In the genomic region with DNA sequence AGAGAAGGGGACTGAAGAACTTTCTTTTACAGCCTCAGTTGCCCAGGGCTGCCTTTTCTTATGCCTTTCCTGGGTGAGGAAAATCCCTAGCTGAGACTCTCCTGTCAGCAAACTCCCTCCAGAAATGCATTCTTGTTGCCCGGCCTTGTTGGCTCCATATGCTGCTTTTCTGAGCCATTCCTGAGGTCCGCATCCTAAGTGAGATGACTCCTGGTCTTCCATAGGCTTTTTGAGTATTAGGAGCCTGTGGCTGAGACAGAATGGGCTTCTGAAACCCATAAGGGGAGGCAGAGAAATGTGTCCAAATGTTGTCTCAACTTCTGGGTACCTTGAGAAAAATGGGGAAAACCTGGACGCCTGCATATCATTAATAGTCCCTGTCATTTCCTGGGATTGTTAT, we compare ENCODE assay signal across 31 mouse cellular contexts. TPM values are rescaled to one million over a fixed set of nuclear protein-coding genes. Genes with fewer than 3 reads are reported as not detected.
DNase-seq lines count a peak whose midpoint lies in the region; ATAC-seq lines count a peak whose summit lies in the region.
"Had no signal": no experiment of that assay in that cellular context is flagged by ENCODE, and none has a peak within 500 bp of the region (broad histone marks: within the 10 kb centered on the region; RNA-seq: fewer than 3 reads in every experiment).

No protein-coding gene starts in this region.

- no peak overlapping the region for H3K4me2 ChIP-seq in heart, embryonic 14.5 days (ENCODE audit: low read length)
- H3K4me2 ChIP-seq in midbrain, embryonic 11.5 days: no peak overlapping the region
- H3K4me2 ChIP-seq in midbrain, embryonic 13.5 days (replicated peaks): no peak overlapping the region
- H3K4me2 ChIP-seq: embryonic facial prominence, embryonic 13.5 days; hindbrain, embryonic 13.5 days; liver, embryonic 15.5 days; neural tube, embryonic 13.5 days had no signal

- WGBS in heart, embryonic 14.5 days: 48% methylated on average over 3 of the region's 3 CpGs
- WGBS in midbrain, embryonic 11.5 days: 85% methylated on average over 3 of the region's 3 CpGs
- 80% methylated on average over 3 of the region's 3 CpGs for WGBS in midbrain, embryonic 13.5 days
- WGBS in forebrain, embryonic 10.5 days: 78% methylated on average over 3 of the region's 3 CpGs

- ATAC-seq in heart, embryonic 14.5 days (ENCODE audit: insufficient number of reproducible peaks, insufficient read depth, low FRiP score, low read depth): no peak
- ATAC-seq in midbrain, embryonic 11.5 days (ENCODE audit: low FRiP score): no peak
- ATAC-seq in midbrain, embryonic 13.5 days: no peak
- ATAC-seq: forebrain, embryonic 14.5 days; midbrain, embryonic 16.5 days had no signal

- H3K9ac ChIP-seq in heart, embryonic 14.5 days (ENCODE audit: low read length): no peak overlapping the region
- no peak overlapping the region for H3K9ac ChIP-seq in midbrain, embryonic 11.5 days (ENCODE audit: low read length)
- no peak overlapping the region for H3K9ac ChIP-seq in midbrain, embryonic 13.5 days (replicated peaks)
- H3K9ac ChIP-seq: embryonic facial prominence, embryonic 13.5 days; hindbrain, embryonic 13.5 days; liver, embryonic 15.5 days; neural tube, embryonic 13.5 days had no signal

- H3K4me1 ChIP-seq in heart, embryonic 14.5 days (ENCODE audit: control insufficient read depth in 2 of 2, insufficient read depth in 2 of 2, low read length in 2 of 2): peaks cover 27 to 28% of the 10 kb centered on the region in 2 experiments
- H3K4me1 ChIP-seq in midbrain, embryonic 11.5 days (ENCODE audit: control insufficient read depth, insufficient read depth, low read length): no peaks in the 10 kb centered on the region
- no peaks in the 10 kb centered on the region for H3K4me1 ChIP-seq in midbrain, embryonic 13.5 days (replicated peaks)
- peaks cover 10% of the 10 kb centered on the region for H3K4me1 ChIP-seq in forebrain, embryonic 10.5 days
- H3K4me1 ChIP-seq: hindbrain, embryonic 13.5 days; neural tube, embryonic 13.5 days had no signal

- no peaks in the 10 kb centered on the region for H3K9me3 ChIP-seq in heart, embryonic 14.5 days (ENCODE audit: control insufficient read depth, low read length)
- no peaks in the 10 kb centered on the region for H3K9me3 ChIP-seq in midbrain, embryonic 11.5 days (ENCODE audit: control insufficient read depth, low read length)
- no peaks in the 10 kb centered on the region for H3K9me3 ChIP-seq in midbrain, embryonic 13.5 days
- H3K9me3 ChIP-seq in forebrain, embryonic 10.5 days: no peaks in the 10 kb centered on the region; the same call in 1 of the 2 replicates
- H3K9me3 ChIP-seq: hindbrain, embryonic 13.5 days; liver, embryonic 15.5 days had no signal

- peak overlapping the region; percentile 41 to 58; a peak in 3 of 4 replicates for H3K27ac ChIP-seq in heart, embryonic 14.5 days (replicated peaks in 1 of 2; ENCODE audit: control insufficient read depth in 1 of 2, insufficient read depth in 1 of 2, low read depth in 2 of 2, low read length in 2 of 2)
- H3K27ac ChIP-seq in midbrain, embryonic 11.5 days (ENCODE audit: low read depth, low read length): no peak overlapping the region
- H3K27ac ChIP-seq in midbrain, embryonic 13.5 days: no peak overlapping the region
- H3K27ac ChIP-seq in forebrain, embryonic 10.5 days: no peak overlapping the region
- H3K27ac ChIP-seq: embryonic facial prominence, embryonic 13.5 days; hindbrain, embryonic 13.5 days; liver, embryonic 15.5 days; neural tube, embryonic 13.5 days had no signal

- no peak overlapping the region for H3K4me3 ChIP-seq in heart, embryonic 14.5 days (ENCODE audit: control insufficient read depth in 1 of 2, insufficient read depth in 1 of 2, low read depth in 1 of 2, low read length in 2 of 2)
- no peak overlapping the region for H3K4me3 ChIP-seq in midbrain, embryonic 11.5 days (ENCODE audit: low read depth, low read length)
- H3K4me3 ChIP-seq in midbrain, embryonic 13.5 days (replicated peaks): no peak overlapping the region
- no peak overlapping the region for H3K4me3 ChIP-seq in forebrain, embryonic 10.5 days
- H3K4me3 ChIP-seq: embryonic facial prominence, embryonic 13.5 days; hindbrain, embryonic 13.5 days; liver, embryonic 15.5 days; myocyte; neural tube, embryonic 13.5 days had no signal

- no peaks in the 10 kb centered on the region for H3K27me3 ChIP-seq in heart, embryonic 14.5 days (ENCODE audit: control insufficient read depth, insufficient read depth, low read length)
- no peaks in the 10 kb centered on the region for H3K27me3 ChIP-seq in midbrain, embryonic 11.5 days (ENCODE audit: control insufficient read depth, insufficient read depth, low read length)
- H3K27me3 ChIP-seq in midbrain, embryonic 13.5 days: no peaks in the 10 kb centered on the region
- no peaks in the 10 kb centered on the region for H3K27me3 ChIP-seq in forebrain, embryonic 10.5 days (ENCODE audit: poor library complexity, severe bottlenecking)
- H3K27me3 ChIP-seq: embryonic facial prominence, embryonic 13.5 days; hindbrain, embryonic 13.5 days; liver, embryonic 15.5 days; neural tube, embryonic 13.5 days had no signal

- no peaks in the 10 kb centered on the region for H3K36me3 ChIP-seq in heart, embryonic 14.5 days (ENCODE audit: control insufficient read depth, insufficient read depth, low read length)
- no peaks in the 10 kb centered on the region for H3K36me3 ChIP-seq in midbrain, embryonic 11.5 days (ENCODE audit: control insufficient read depth, insufficient read depth, low read length)
- H3K36me3 ChIP-seq in midbrain, embryonic 13.5 days: peaks cover 15% of the 10 kb centered on the region
- peaks cover 13% of the 10 kb centered on the region for H3K36me3 ChIP-seq in forebrain, embryonic 10.5 days (replicated peaks)
- H3K36me3 ChIP-seq: liver, embryonic 15.5 days had no signal

- DNase-seq in heart, adult 11 months: peak; percentile 82
- DNase-seq in heart, adult 9 months (ENCODE audit: low spot score in 2 of 2): no peak
- no peak for DNase-seq in heart, postnatal 4 days
- peak; percentile 57 for DNase-seq in midbrain, embryonic 11.5 days (ENCODE audit: low spot score, missing footprints)
- DNase-seq in forebrain, embryonic 10.5 days (ENCODE audit: extremely low spot score, low spot score): no peak
- DNase-seq: cerebellum, adult 8-10 months; cerebellum, postnatal 36 days; gastrocnemius, postnatal 10 days; kidney, adult 9 months; retina, postnatal 1 day; right cerebral cortex, postnatal 25 days; spleen, adult 18-20 months; thymus, adult 18-20 months; thymus, postnatal 36 days had no signal

RNA-seq across cellular contexts. Expression of a gene that starts 1.4 kb away (rescaled TPM):
- 39.4 and 45.3 TPM in 2 replicates for polyA plus RNA-seq in heart, embryonic 14.5 days (2014; fragmentation: Nextera tagmentation; extraction: Ambion mirVana)
- 10 to 100 TPM; 69.3 to 70.3 TPM for total RNA-seq in heart, postnatal 4 days (2021)
- polyA plus RNA-seq in midbrain, embryonic 11.5 days (2014; fragmentation: Nextera tagmentation; extraction: Ambion mirVana): 1.4 and 1.6 TPM in 2 replicates
- polyA plus RNA-seq in midbrain, embryonic 13.5 days (2015; fragmentation: Nextera tagmentation; extraction: Ambion mirVana): 2.5 and 2.9 TPM in 2 replicates
- 0.30 and 0.41 TPM in 2 replicates for polyA plus RNA-seq in forebrain, embryonic 10.5 days (2016; fragmentation: Nextera tagmentation; extraction: Ambion mirVana)
- total RNA-seq: granulocyte monocyte progenitor cell, adult 5-6 weeks had no signal

RNA-seq across cellular contexts. Expression of a gene that starts 15.4 kb away (rescaled TPM):
- 1.3 TPM in 1 of 2 replicates, not detected in the other for polyA plus RNA-seq in heart, embryonic 14.5 days (2014; fragmentation: Nextera tagmentation; extraction: Ambion mirVana)
- not detected for total RNA-seq in heart, postnatal 4 days (2021)
- polyA plus RNA-seq in midbrain, embryonic 11.5 days (2014; fragmentation: Nextera tagmentation; extraction: Ambion mirVana): not detected in 2 replicates
- polyA plus RNA-seq in midbrain, embryonic 13.5 days (2015; fragmentation: Nextera tagmentation; extraction: Ambion mirVana): not detected in 2 replicates
- polyA plus RNA-seq in forebrain, embryonic 10.5 days (2016; fragmentation: Nextera tagmentation; extraction: Ambion mirVana): not detected in 2 replicates
- total RNA-seq: adrenal gland, postnatal 10 days; gastrocnemius, postnatal 10 days; granulocyte monocyte progenitor cell, adult 5-6 weeks; layer of hippocampus, adult 8-10 months; left cerebral cortex, postnatal 14 days; megakaryocyte-erythroid progenitor cell, adult 5-6 weeks had no signal
- polyA plus RNA-seq: embryonic facial prominence, embryonic 13.5 days; forebrain, embryonic 14.5 days; frontal cortex, adult 2 months; liver, embryonic 15.5 days; lung, embryonic 16.5 days; midbrain, embryonic 16.5 days; myocyte; neural tube, embryonic 13.5 days had no signal

RNA-seq across cellular contexts. Expression of a gene that starts 19.4 kb away (rescaled TPM):
- 3.5 and 4.9 TPM in 2 replicates for polyA plus RNA-seq in heart, embryonic 14.5 days (2014; fragmentation: Nextera tagmentation; extraction: Ambion mirVana)
- 1 to 10 TPM; 7.5 to 9.1 TPM for total RNA-seq in heart, postnatal 4 days (2021)
- 15.5 and 15.9 TPM in 2 replicates for polyA plus RNA-seq in midbrain, embryonic 11.5 days (2014; fragmentation: Nextera tagmentation; extraction: Ambion mirVana)
- polyA plus RNA-seq in midbrain, embryonic 13.5 days (2015; fragmentation: Nextera tagmentation; extraction: Ambion mirVana): 20.8 and 21.2 TPM in 2 replicates
- 15.2 and 16.5 TPM in 2 replicates for polyA plus RNA-seq in forebrain, embryonic 10.5 days (2016; fragmentation: Nextera tagmentation; extraction: Ambion mirVana)

RNA-seq across cellular contexts. Expression of a gene that starts 19.7 kb away (rescaled TPM):
- polyA plus RNA-seq in heart, embryonic 14.5 days (2014; fragmentation: Nextera tagmentation; extraction: Ambion mirVana): 23.4 and 25.4 TPM in 2 replicates
- total RNA-seq in heart, postnatal 4 days (2021): 10 to 100 TPM; 30.4 to 31.2 TPM
- 39.9 and 44.1 TPM in 2 replicates for polyA plus RNA-seq in midbrain, embryonic 11.5 days (2014; fragmentation: Nextera tagmentation; extraction: Ambion mirVana)
- 44.6 and 47.2 TPM in 2 replicates for polyA plus RNA-seq in midbrain, embryonic 13.5 days (2015; fragmentation: Nextera tagmentation; extraction: Ambion mirVana)
- 53.1 and 56.8 TPM in 2 replicates for polyA plus RNA-seq in forebrain, embryonic 10.5 days (2016; fragmentation: Nextera tagmentation; extraction: Ambion mirVana)

RNA-seq across cellular contexts. Expression of a gene that starts 19.8 kb away (rescaled TPM):
- polyA plus RNA-seq in heart, embryonic 14.5 days (2014; fragmentation: Nextera tagmentation; extraction: Ambion mirVana): 0.84 TPM in 1 of 2 replicates, not detected in the other
- not detected for total RNA-seq in heart, postnatal 4 days (2021)
- not detected in 2 replicates for polyA plus RNA-seq in midbrain, embryonic 11.5 days (2014; fragmentation: Nextera tagmentation; extraction: Ambion mirVana)
- polyA plus RNA-seq in midbrain, embryonic 13.5 days (2015; fragmentation: Nextera tagmentation; extraction: Ambion mirVana): 1.0 TPM in 1 of 2 replicates, not detected in the other
- polyA plus RNA-seq in forebrain, embryonic 10.5 days (2016; fragmentation: Nextera tagmentation; extraction: Ambion mirVana): 1.2 and 2.3 TPM in 2 replicates
- total RNA-seq: granulocyte monocyte progenitor cell, adult 5-6 weeks; left cerebral cortex, postnatal 14 days; megakaryocyte-erythroid progenitor cell, adult 5-6 weeks had no signal
- polyA plus RNA-seq: embryonic facial prominence, embryonic 13.5 days; forebrain, embryonic 14.5 days; frontal cortex, adult 2 months; hindbrain, embryonic 13.5 days; limb, embryonic 14.5 days; liver, embryonic 15.5 days; lung, embryonic 16.5 days; midbrain, embryonic 16.5 days; neural tube, embryonic 13.5 days had no signal

Comparison
In these comparisons a context has a peak if more than half of its experiments do, and no peak if none do; other contexts are left out.
1. DNase-seq: peak in heart, adult 11 months (single experiment) and midbrain, embryonic 11.5 days (single experiment); none in heart, adult 9 months (0 of 2), heart, postnatal 4 days (single experiment) and forebrain, embryonic 10.5 days (single experiment).
2. H3K27ac ChIP-seq: peak in heart, embryonic 14.5 days (2 of 2); none in midbrain, embryonic 11.5 days (single experiment), midbrain, embryonic 13.5 days (single experiment) and forebrain, embryonic 10.5 days (single experiment).
3. RNA of a gene that starts 1.4 kb away (polyA plus RNA-seq): 39.4 to 45.3 TPM in heart, embryonic 14.5 days; 2.5 to 2.9 TPM in midbrain, embryonic 13.5 days, 1.4 to 1.6 TPM in midbrain, embryonic 11.5 days and 0.30 to 0.41 TPM in forebrain, embryonic 10.5 days; every median in the first group is over 10 times any median in the second.